Mouse (Mus musculus) gastrocnemius, adult 8-10 months (tissue): Measurements from ENCODE around the gene Lce3b. TPM values are rescaled to one million over a fixed set of nuclear protein-coding genes. Genes with fewer than 3 reads are reported as not detected.

Source experiments
- DNase-seq, 2 experiments: peaks; one replicate each; pipeline ENCODE4 v3.0.0; 2022; ENCODE audit warnings: low spot score in 2 of 2
- total RNA-seq, 4 experiments: library from RNA; stranded (reverse); gene quantifications; 2 replicates each; pipeline ENCODE4 v1.2.4; 2022

Gene Lce3b
- not detected for total RNA-seq

DNA sequence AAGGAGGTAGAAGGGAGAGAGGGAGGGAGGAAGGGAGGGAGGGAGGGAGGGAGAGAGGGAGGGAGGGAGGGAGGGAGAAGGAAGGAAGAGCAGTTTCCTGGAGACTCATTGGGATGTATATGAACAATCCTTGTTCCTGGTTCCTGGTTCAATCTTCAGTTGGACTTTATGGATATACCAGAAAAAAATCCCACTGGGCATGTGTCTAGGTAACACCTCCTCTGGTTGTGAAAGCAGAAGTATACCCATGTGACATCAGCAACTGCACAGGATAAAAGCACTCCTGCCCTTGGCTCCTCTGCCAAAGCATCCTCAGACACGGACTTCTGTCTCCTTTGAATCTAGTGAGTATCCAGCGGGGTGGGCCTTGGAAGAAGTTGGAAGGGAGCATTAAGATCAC lies at the start of gene Lce3b:
Gene Lce3b, plus strand, starts transcription at position 301 of the 400 bp plus-strand sequence.
- DNase-seq = no peak

DNA sequence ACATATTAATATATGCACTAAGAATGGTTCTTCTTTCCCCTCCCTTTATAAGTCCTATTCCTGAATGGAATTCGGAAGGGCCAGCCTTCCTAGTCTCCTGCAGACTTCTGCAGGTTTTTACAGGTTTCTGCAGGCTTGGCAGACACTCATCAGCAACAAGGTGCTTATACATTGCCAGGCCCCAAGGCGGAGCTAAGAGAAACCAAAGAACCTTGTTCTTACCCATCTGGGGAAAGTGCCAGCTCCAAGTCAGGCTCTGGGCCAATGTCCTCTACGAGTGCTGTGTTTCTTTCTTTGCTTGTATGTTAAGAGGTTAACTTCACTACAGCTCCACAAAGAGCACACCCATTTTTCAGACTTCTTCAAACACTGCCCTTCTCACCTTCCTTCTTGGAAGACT lies 38.7 kb upstream of the Lce3b start:
- DNase-seq = no peak

DNA sequence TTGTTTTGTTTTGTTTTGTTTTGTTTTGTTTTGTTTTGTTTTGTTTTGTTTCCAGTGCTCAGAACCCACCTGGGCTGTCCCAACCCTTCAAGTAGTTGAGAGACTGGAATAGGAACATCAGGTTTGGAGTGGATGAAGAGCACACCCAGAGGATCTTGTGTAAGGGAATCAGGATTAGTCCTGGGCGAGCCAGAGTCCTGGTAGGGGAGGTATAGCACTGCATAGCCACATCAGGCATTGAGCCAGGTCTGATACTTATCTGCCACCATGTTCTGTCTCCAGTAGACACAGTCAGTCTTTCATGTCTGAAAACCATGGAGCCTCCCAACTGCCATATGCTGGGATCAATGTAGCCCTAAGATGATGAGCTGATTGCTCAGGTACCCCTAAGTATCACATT lies 38.3 kb upstream of the Lce3b start:
- no peak for DNase-seq

DNA sequence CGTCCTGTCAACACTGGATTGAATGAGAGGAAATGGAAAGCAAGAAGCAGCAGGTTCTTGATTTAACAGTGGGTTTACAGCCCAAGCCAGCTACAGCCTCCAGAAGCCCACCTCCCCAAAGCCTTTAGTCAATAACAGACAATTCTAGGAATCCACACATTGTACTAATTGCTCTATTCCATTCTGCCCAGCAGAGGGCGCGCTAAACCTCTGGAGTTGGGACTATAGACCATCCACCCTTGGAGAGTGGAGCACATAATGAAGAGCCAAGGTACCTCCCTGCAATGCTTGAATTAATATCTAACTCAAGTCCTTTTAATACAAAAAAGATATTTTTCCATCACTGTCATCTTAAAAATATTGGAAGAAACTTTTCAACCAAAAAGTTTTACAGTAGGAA lies 29.8 kb upstream of the Lce3b start:
- no peak for DNase-seq

DNA sequence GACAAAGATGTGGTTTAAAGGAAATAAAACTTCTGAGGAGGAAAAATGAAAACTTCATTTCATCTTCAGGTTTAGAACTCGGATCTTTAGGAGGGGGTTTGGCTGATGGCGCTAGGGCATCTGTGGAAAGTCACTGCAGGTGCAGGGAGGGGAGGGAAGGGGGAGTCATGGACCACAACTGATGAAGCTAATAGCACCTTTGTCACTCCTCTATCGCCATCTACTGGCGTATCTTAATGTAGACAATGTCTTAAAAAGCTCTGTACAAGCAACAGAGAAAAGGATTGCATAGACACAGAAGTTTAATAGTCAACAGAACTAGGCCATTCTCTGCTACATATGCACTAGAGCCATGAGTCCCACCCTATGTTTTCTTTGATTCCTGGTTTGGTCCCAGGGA lies 29.1 kb upstream of the Lce3b start:
- DNase-seq = no peak

DNA sequence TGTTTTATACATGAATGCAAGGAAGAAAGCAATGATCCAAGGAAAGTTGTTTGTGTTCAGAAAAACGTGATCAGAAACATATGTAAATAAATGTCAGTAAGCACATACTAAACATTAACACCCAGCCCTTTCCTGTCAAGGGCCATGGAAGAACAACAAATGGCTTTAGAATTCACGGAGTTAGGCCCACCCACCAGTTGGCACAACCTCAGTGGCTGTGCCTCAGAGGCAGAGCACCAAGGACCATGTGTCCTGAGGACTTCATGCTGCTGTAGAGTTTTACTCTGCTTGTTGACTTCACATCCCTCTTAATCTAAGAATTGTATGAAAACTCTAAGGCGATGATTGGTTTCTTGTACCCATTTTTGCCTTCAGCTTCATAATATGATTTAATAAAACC lies 27.6 kb upstream of the Lce3b start:
- no peak for DNase-seq

DNA sequence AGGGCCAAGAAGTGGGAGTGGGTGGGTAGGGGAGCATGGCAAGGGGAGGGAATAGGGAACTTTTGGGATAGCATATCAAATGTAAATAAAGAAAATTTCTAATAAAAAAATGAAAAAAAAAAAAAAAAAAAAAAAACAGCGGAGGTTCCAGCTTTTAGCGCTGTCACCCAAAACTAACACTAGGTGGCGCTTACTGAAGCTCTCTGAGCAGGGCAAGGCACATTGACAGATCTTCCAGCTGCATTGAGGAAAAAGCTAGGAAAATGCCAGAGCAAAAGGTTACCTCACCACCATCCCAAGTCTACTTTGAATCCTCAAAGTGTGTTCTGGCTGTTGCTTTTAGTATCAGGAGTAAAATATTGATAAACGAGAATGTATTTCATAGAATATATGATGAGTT lies 25.2 kb upstream of the Lce3b start:
- no peak for DNase-seq

DNA sequence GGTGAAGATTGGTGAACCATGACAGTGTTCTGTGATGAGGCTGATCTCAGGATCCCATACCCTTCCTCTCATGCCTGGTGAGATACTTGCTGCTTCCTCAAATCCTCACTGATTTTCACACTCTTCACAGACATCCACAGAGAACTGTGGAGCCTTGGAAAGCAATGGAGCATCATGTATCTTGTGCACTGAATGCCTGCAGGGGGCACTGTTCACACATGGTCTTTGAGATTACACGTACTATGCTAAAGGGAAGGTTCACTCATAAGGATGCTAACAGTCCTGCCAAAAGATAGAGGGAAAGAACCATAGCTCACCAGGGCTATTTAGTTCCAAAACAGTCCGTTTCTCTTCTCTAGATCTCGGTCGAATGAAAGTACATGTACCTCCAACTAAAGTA lies 12.4 kb upstream of the Lce3b start:
- DNase-seq = no peak

DNA sequence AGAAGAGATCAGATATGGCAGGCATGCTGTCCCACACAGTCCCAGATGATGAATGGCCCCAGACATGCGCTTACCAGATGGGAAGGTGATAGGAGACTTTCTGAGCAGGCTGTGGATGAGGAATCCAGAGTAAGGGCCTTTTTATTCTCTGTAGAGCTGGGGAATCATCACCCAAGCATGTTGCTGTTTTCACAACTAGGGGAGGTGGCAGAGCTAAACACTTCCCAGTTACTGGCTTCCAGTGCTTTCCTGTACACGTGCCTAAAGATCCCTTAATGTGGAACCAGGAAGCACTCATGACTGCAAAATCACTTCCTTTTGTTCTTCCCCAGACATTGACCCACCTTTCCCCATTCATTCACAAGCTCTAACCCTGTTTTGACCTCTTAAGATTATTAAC lies 6.6 kb upstream of the Lce3b start, which contains the start of gene Lce3a:
Gene Lce3a, minus strand, starts transcription at position 101 of the 400 bp plus-strand sequence.
- no peak for DNase-seq

DNA sequence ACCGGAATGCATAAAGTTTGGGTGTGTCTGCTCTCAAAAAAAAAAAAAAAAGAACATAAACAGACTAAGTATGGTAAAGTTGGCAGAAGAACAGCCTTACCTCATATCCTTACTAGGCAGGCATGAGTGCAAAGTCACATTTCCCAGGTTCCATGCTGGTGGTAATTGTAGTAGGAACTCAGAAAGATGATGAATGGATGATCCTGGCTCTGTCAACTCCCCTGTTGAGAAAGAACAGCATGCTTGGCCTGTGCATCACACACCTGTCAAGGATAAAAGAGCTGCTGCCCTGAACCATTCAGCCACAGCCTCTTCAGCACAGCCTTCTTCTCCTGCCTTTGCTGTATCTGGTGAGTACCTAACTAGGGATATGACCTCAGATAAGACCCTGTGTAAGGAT lies 11.4 kb downstream of the Lce3b start, which contains the start of gene Lce3c:
Gene Lce3c, plus strand, starts transcription at position 301 of the 400 bp plus-strand sequence.
- DNase-seq = no peak

DNA sequence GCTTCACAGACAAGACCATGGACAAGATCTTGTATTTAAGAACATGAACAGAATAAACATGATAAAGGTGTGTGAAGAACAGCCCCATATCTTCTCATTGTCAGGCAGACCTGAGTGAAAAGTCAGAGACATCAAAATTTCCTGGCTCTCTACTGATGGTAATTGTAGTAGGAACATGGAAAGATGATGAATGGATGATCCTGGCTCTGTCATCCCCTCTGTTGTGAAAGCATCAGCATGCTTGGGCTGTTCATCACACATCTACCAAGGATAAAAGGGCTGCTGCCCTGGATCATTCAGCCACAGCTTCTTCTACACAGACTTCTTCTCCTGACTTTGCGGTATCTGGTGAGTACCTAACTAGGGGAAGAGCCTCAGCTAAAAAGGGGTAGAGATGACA lies 24.3 kb downstream of the Lce3b start, which contains the start of gene Lce3d:
Gene Lce3d, plus strand, starts transcription at position 301 of the 400 bp plus-strand sequence.
- no peak for DNase-seq

DNA sequence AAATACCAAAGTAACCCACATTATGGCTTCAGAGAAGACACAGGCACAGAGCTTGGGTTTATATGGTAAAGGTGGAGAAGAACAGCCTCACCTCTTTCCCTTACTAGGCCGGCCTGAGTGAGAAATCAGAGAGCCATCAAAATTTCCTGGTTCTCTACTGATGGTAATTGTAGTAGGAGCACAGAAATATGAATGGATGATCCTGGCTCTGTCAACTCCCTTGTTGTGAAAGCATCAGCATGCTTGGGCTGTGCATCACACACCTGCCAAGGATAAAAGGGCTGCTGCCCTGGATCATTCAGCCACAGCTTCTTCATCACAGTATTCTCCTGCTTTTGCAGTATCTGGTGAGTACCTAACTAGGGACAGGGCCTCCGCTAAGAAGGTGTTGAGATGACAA lies 34.0 kb downstream of the Lce3b start, which contains the start of gene Lce3e:
Gene Lce3e, plus strand, starts transcription at position 301 of the 400 bp plus-strand sequence.
- no peak for DNase-seq

DNA sequence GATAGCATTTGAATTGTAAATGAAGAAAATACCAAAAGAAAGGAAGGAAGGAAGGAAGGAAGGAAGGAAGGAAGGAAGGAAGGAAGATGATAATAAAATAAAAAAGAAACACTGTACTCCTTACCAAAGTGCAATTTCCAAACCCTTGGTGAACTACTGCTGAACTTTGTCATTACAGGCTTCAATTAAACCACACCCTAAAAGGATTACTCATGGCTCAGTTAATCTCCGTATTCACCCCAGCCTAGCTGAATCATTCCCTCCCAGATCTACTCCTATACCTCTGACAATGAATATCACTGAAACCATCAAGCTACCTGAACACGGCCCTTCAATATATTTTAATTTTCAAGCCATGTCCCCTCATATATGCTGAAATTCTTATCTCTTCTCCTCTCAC lies 45.7 kb downstream of the Lce3b start:
- DNase-seq = no peak

Other genes with a start within 250 kb of the Lce3b start
- gene Lce1d, start 245.8 kb upstream of the Lce3b start, total RNA-seq = not detected
- gene Lce1e, start 223.9 kb upstream of the Lce3b start, total RNA-seq = not detected
- gene Lce1f, start 212.6 kb upstream of the Lce3b start, total RNA-seq = not detected
- not detected for gene Gm38119, start 193.9 kb upstream of the Lce3b start, total RNA-seq
- gene Lce1g, start 180.6 kb upstream of the Lce3b start, total RNA-seq = not detected
- not detected for gene Lce1h, start 167.9 kb upstream of the Lce3b start, total RNA-seq
- gene Lce1i, start 154.1 kb upstream of the Lce3b start, total RNA-seq = not detected
- not detected for gene Lce1j, start 142.5 kb upstream of the Lce3b start, total RNA-seq
- not detected for gene Lce1k, start 125.1 kb upstream of the Lce3b start, total RNA-seq
- gene Kprp, start 105.7 kb upstream of the Lce3b start, total RNA-seq = not detected
- gene Lce1l, start 81.7 kb upstream of the Lce3b start, total RNA-seq = not detected
- not detected for gene 2310050C09Rik, start 62.8 kb upstream of the Lce3b start, total RNA-seq
- gene Lce3a, start 6.7 kb upstream of the Lce3b start, total RNA-seq = not detected
- not detected for gene Lce3c, start 11.5 kb downstream of the Lce3b start, total RNA-seq
- gene Lce3d, start 24.4 kb downstream of the Lce3b start, total RNA-seq = not detected
- not detected for gene Lce3e, start 34.1 kb downstream of the Lce3b start, total RNA-seq
- not detected for gene Lce3f, start 59.2 kb downstream of the Lce3b start, total RNA-seq
- not detected for gene Crct1, start 82.7 kb downstream of the Lce3b start, total RNA-seq
- gene Lce1m, start 86.1 kb downstream of the Lce3b start, total RNA-seq = not detected
- not detected for gene Gm4858, start 135.8 kb downstream of the Lce3b start, total RNA-seq
- gene Crnn, start 211.8 kb downstream of the Lce3b start, total RNA-seq = not detected